Mouse (Mus musculus): Measurements from ENCODE around the gene Hand2. TPM values are rescaled to one million over a fixed set of nuclear protein-coding genes. Genes with fewer than 3 reads are reported as not detected.

Hand2 gene
- total RNA-seq, 2 experiments from 2014 or later = not detected

DNA sequence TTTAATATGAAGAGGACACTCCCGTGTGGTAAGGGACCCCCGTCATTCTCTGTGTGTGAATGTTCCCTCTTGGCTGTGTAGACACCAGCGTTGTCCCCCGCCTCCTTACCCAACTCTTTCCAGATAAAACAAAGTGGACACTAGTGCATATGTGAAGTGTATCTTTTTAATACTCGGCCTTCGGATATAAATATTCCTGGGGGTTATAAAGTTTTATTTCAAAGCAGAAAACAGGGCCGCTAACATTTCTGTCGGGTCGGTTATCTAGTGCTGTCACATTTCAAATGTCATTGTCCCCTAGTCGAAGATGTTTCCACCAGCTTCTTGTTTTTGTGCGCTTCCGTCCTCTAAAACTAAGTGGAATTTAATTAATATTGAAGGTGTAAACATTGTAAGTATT, 3.3 kb downstream of the Hand2 start:
- no peak for DNase-seq (ENCODE audit: low spot score in 2 of 2)

DNA sequence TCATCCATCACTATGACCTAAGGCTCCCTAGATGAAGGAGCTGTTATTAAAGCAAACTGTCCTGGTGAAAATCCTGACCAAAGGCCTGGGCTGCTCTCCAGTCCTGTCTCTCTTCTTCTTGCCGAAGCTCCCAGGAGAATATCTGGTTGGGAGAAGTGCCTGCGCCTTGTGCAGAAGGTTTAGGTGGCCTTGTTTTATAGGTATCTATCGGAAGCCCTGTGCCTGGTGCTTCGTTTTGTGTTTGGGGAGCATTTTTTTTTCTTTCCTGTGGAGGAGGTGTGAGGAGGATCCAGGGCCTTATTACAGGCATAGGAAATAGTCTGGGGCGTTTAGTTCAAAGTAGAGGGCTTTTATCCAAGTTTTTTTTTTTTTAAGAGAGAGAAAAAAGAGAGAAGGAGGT, 3.9 kb downstream of the Hand2 start:
- no peak for DNase-seq (ENCODE audit: low spot score in 2 of 2)

DNA sequence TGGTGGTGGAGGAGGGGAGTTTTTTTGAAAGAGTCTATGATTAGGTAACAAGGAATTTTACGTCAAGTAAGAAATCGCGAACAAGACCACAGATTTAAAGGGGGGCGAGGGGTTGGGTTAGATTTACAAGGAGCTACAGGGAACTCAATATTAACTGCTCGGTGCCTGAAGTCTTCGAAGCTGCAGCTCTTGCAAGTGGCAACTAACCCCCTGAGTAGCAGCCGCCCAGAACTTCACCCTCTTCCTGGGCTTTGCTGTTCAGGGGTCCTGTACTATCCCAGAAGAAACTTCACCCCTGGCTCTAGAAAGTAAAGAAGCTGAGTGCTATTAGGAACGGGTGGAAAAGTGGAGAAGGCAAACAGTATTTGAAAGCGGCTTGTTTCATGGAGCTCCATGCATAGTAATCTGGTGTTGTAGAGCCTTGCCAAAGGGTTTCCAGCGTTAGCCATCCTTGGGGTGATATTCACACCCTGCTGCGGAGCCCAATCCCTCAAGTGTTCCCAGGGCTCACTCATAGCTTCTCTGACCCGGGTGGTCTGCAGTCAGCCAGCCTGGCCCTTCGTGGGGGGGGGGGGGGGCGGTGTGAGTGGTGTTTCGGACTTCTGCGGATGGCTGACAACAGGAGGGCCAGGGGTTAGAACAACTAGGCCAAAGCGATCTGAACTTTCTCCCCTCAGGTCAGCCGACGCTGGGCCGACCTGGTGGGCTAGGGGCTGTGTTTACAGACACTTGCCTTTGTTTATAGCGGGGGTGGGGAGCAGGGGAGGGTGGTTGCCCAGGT, 4.5 kb downstream of the Hand2 start:
- no peak for DNase-seq (ENCODE audit: low spot score in 2 of 2)

DNA sequence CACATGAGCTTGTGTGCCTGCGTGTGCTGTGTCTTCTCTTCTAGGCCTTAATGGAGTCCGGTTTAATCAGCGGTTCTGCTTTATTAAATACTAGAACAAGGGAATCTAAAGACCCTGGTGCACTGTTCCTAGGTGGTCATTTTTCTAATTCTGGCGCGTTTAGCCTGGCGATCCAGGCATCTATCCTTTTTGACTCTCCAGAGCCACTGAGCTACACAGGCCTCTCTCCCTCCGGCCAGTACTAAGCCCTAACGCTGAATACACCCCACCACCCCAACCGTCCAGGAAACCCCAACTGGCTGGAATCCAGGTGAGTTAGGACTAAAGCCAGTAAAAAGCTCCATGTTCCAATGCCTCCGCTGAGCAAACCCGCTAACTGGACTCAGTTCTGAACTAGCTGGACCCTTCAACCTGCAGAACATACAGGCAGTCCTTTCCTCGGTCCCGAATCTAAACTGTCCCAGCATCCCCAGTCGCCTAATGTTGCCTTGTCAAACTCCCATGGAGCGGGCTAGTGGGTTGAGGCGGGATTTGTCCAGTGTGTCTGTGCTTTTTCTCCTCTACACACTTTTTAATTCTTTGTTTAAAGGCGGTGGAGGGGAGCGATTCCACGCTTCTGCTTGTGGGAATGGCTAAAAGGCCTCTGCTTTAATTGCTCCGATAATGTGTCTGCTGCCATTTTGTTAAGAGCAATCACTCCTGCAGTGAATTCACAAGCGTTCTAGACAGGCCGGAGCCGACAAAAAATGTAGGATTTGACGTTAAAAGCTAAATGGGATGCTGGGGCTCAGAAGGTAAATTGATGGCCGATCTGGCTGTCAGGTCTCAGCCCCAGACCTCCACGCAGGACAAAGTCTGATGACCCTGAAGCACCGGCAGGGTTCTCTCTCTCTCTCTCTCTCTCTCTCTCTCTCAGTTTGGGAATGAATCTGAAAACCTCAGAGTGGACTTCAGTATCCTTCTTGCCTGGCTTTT, 5.6 kb downstream of the Hand2 start:
- DNase-seq (ENCODE audit: low spot score in 2 of 2) = no peak

GRCm38 (mm10) chr8:57327281-57328160, 6.7 kb downstream of the Hand2 start:
- no peak for DNase-seq (ENCODE audit: low spot score in 2 of 2)

DNA sequence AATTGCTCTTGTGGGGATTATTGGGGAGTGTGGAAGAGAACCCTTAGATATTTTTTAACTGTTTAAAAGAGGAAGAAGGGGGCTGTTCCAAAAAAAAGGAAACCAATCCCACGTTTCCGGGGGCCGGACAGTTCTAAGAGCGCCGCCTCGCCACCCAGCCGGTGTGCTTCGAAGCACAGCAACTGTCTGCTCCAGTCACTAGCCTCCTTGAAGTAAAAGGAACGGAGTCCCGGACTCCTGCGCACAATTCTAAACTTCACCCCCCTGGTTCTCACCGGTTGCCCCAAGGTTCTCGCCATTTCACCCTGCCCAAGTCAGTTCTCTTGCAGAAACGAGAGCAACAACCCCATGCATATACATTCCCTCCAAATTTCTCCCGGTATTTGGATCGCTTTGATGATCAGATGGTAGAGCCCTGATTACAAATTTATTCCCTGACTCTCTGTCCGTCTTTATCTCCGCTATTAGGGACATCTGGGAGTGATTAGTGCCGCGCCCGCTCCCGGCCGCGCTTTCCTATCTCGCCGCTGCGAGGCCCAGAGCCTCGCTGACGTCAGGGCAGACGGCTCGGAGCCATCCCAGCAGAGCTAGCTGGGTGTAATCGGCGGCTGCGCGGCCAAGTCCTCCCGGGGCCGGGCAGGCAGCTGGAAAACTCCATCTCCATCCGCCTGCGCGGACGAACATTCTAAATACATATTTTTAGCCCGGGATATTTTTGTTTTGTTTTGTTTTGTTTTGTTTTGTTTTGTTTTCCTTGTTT, 7.6 kb downstream of the Hand2 start:
- no peak for DNase-seq (ENCODE audit: low spot score in 2 of 2)

GRCm38 (mm10) chr8:57328931-57329341, 8.2 kb downstream of the Hand2 start:
- no peak for DNase-seq (ENCODE audit: low spot score in 2 of 2)

- DNase-seq (ENCODE audit: low spot score in 2 of 2) = no peak
Measured at GRCm38 (mm10) chr8:57330106-57330505, 9.3 kb downstream of the Hand2 start.

DNA sequence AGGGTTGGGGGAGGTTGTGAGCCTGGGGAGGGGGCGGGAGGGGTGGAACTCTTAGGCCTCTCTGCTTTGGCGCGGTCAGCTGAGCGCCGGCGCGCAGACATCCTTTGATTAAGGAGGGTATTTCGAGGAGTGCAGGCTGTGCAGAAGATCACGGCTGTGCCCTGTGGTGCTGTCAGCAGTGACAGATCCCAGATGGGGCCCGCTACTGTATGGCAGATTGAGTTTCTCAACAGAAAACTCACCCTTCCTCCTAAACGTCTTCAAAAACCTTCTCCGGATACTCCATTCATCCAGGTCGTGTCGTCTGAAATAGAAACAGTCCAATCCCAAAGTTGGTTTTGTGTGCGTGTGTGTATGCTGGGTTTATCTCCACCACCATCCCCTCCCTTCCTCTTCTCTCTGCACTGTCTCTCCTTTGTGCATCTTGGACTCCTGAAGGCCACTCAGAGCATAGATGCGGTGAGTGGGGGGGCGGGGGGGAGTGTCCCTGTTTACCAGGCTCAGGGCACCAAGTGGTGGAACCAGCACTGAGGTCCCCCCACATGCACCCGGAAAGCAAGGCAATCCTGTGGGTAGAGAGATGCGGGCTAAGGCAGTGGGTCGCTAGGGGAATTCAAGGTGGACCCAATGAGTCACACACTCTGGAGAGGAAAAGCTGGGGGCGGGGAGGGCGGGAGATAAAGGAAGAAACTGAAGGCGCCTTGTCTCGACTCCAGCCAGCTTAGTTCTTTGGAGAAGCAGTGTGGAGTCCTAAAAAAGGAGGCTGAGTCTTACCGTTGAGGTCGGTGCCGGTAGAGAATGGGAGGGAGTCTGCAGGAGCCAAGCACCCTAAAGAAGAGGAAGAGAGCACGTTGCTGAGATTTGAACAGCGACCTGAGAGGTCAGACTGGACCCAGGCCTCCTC, 11.2 kb downstream of the Hand2 start:
- no peak for DNase-seq (ENCODE audit: low spot score in 2 of 2)

- no peak for DNase-seq (ENCODE audit: low spot score in 2 of 2)
Measured at GRCm38 (mm10) chr8:57332676-57333482, 12.1 kb downstream of the Hand2 start.

- no peak for DNase-seq (ENCODE audit: low spot score in 2 of 2)
Measured at GRCm38 (mm10) chr8:57333483-57333770, 12.6 kb downstream of the Hand2 start.

DNA sequence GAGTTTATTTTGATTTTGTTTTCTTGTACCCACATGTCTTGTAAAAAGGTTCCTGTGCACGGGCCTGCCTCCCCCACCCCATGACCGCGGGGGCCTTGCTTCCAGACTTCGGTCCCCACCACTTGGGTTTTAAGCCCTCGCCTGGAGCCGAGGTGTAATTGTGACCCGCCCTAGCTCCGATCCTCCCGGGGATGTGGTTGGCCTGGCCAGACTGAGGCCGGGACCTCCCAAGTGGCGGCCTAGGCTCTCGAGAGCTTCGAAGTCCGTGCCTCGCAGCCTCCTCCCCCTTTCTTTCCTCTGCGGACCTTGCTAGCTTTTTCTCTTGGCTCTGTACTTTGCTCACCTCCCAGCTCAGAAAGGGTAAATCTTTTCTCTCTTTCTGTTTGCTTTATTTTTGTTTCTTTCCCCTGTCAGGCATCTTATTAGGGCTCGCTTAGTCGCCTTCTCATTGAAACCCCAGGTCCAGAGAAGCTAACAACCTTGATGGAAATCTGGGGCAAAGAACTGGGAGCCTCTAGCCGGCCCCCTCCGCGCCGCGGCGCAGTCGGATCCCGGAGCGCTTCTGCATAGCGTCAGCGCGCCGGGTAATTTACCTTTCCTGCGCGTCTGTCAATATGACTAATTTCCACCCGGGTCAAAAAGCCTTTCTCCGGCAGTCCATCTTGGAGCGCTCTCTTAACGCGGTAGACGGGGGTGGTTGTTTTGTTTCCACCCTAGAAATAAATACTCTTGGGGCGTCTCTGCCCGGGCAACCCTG, 13.2 kb downstream of the Hand2 start:
- DNase-seq (ENCODE audit: low spot score in 2 of 2) = no peak

- DNase-seq (ENCODE audit: low spot score in 2 of 2) = no peak
Measured at GRCm38 (mm10) chr8:57334714-57335113, 13.9 kb downstream of the Hand2 start.

- no peak for DNase-seq (ENCODE audit: low spot score in 2 of 2)
Measured at GRCm38 (mm10) chr8:57337271-57338030, 16.7 kb downstream of the Hand2 start.

DNA sequence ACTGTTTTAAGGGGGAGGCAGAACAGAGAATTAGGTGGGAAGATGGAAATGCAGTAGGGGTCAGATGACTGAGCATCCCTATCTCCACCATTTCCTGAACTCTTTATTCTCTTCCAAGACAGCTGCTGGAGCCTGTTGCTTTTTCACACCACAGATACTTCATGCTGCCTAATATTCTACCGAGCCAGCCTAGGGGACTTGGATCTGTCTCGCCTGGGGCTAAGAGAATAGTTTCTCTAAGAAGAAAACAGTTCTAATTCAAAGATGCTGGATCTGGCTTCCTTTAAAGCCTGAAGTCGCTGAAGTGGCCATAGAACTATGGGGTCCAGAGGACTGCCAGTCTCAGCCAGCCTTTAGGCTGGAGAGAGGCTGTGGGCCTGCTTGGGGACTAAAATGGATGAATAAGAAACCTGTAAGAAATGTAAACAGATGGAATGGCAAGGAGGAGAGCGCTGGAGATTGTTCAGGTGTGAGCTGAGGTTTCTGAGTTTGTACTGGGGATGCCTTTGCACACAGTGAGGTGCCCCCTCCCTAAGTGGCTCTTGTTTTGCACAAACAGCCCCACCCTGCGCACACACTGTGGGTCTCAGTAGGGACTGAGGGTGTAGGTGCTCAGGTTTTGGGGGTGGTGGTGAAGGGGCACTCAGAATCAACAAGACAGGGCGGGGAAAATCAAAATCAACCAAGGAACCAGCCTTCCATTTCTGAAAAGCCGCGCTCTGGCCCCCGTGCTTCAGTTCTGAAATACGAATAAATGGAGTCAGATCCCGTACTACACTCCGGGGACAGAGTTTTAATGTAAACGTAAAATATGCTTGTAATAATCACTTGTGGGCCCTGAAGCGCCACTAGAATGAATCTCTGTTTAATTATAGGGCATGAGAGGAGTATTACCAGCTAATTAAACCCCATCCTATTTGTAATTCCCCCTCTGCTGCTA, 19.2 kb downstream of the Hand2 start:
- DNase-seq (ENCODE audit: low spot score in 2 of 2) = no peak
